Mouse (Mus musculus) heart, embryonic 11.5 days (tissue): ENCODE measurements around the gene Nav3. TPM values are rescaled to one million over a fixed set of nuclear protein-coding genes. Genes with fewer than 3 reads are reported as not detected.

Source experiments
- ATAC-seq: fragments of 200-750 bp; cut with Nextera tagmentation; replicated peaks from 2 replicates; pipeline ENCODE4 v1.8.0; 2017; ENCODE audit warnings: moderate library complexity; ENCODE audit not compliant: insufficient number of reproducible peaks, low FRiP score, low TSS enrichment
- H3K27ac ChIP-seq: fragments of 300-500 bp; sonication (generic); 2 replicates; pipeline ENCODE4 v1.5.1; 2014; ENCODE audit warnings: mild to moderate bottlenecking, low read depth, low read length
- H3K27me3 ChIP-seq: fragments of 300-500 bp; sonication (generic); 2 replicates; pipeline ENCODE4 v1.6.1; 2014; ENCODE audit warnings: mild to moderate bottlenecking, low read length, mixed read lengths; ENCODE audit not compliant: control insufficient read depth, insufficient read depth
- H3K36me3 ChIP-seq: fragments of 300-500 bp; sonication (generic); 2 replicates; pipeline ENCODE4 v1.6.1; 2014; ENCODE audit warnings: mild to moderate bottlenecking, low read length, moderate library complexity, mixed read lengths; ENCODE audit not compliant: control insufficient read depth, insufficient read depth
- H3K4me1 ChIP-seq: fragments of 300-500 bp; sonication (generic); 2 replicates; pipeline ENCODE4 v1.6.1; 2014; ENCODE audit warnings: low read length; ENCODE audit not compliant: control insufficient read depth, insufficient read depth
- H3K4me2 ChIP-seq: fragments of 300-500 bp; sonication (generic); 2 replicates; pipeline ENCODE4 v1.6.1; 2014; ENCODE audit warnings: mild to moderate bottlenecking, moderate library complexity
- H3K4me3 ChIP-seq: fragments of 300-500 bp; sonication (generic); 2 replicates; pipeline ENCODE4 v1.5.1; 2014; ENCODE audit warnings: low read depth, low read length
- H3K9ac ChIP-seq: fragments of 300-500 bp; sonication (generic); 2 replicates; pipeline ENCODE4 v1.6.1; 2014; ENCODE audit warnings: mild to moderate bottlenecking, low read depth, low read length, moderate library complexity
- H3K9me3 ChIP-seq: fragments of 300-500 bp; sonication (generic); replicated peaks from 2 replicates; pipeline ENCODE4 v1.6.1; 2016; ENCODE audit warnings: low read length; ENCODE audit not compliant: control insufficient read depth
- WGBS: fragments of 180-500 bp; shearing (Covaris S2); extraction: QIAGEN DNeasy Blood & Tissue Kit; methylation state at CpG from one replicate; pipeline ENCODE4 v1.1.7; 2014; ENCODE audit not compliant: insufficient replicate concordance; 5-methylcytosine and 5-hydroxymethylcytosine counted together
- polyA plus RNA-seq: library from polyadenylated mRNA; unstranded; fragments of >200 nt; fragmentation: Nextera tagmentation; extraction: Ambion mirVana; gene quantifications from 2 replicates; pipeline ENCODE4 v1.2.1, GENCODE M21; 2014

Gene Nav3
- polyA plus RNA-seq, 1 experiment from 2014 or later: 1.9 TPM

- Histone ChIP-seq H3K9me3 (no peaks in the 10 kb centered on the region), H3K4me3 (no peak overlapping the region), H3K4me2 (no peak overlapping the region), H3K27ac (no peak overlapping the region), H3K9ac (no peak overlapping the region), H3K36me3 (no peaks in the 10 kb centered on the region), H3K27me3 (no peaks in the 10 kb centered on the region), H3K4me1 (peaks cover 3% of the 10 kb centered on the region; the same call in 1 of the 2 replicates)
- no peak for ATAC-seq
- WGBS: 55% methylated on average over 1 of the region's 1 CpGs
Measured at GRCm38 (mm10) chr10:110156412-110156811, 299.6 kb downstream of the Nav3 start.

GRCm38 (mm10) chr10:110155494-110155893, 300.5 kb downstream of the Nav3 start:
- no peak overlapping the region for H3K4me2 ChIP-seq
- no peak for ATAC-seq
- H3K9me3 ChIP-seq: no peaks in the 10 kb centered on the region
- no peak overlapping the region for H3K9ac ChIP-seq
- H3K27me3 ChIP-seq: no peaks in the 10 kb centered on the region
- H3K4me1 ChIP-seq: peaks cover 3% of the 10 kb centered on the region; the same call in 1 of the 2 replicates
- H3K4me3 ChIP-seq: no peak overlapping the region
- H3K27ac ChIP-seq: no peak overlapping the region
- 58% methylated on average over 2 of the region's 2 CpGs for WGBS
- H3K36me3 ChIP-seq: no peaks in the 10 kb centered on the region

DNA sequence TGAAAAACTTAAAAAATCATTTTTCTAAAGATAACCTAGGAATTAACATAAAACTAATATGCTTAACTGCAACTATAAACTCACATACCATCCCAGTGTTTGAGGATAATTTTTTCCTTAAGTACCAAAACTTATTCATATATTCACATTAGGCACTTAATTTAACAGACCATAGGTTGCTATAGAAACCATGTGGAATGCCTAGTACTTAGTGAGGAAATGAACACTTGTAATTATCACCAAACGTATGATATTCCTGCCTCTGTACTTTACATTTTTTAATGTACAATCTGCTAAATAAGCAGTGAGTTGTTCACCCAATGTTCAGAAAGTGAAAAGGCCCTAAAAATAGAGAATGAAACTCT, 301.1 kb downstream of the Nav3 start:
- WGBS: 78% methylated on average over 1 of the region's 1 CpGs
- Histone ChIP-seq H3K4me3 (no peak overlapping the region), H3K9me3 (no peaks in the 10 kb centered on the region), H3K36me3 (no peaks in the 10 kb centered on the region), H3K9ac (no peak overlapping the region), H3K4me1 (peaks cover 3% of the 10 kb centered on the region; the same call in 1 of the 2 replicates), H3K4me2 (no peak overlapping the region), H3K27me3 (no peaks in the 10 kb centered on the region), H3K27ac (no peak overlapping the region)
- no peak for ATAC-seq

- no peak overlapping the region for H3K9ac ChIP-seq
- ATAC-seq: no peak
- no peaks in the 10 kb centered on the region for H3K9me3 ChIP-seq
- H3K4me3 ChIP-seq: no peak overlapping the region
- H3K4me1 ChIP-seq: peaks cover 3% of the 10 kb centered on the region; the same call in 1 of the 2 replicates
- no peaks in the 10 kb centered on the region for H3K27me3 ChIP-seq
- WGBS: 80% methylated on average over 6 of the region's 6 CpGs
- H3K27ac ChIP-seq: no peak overlapping the region
- no peak overlapping the region for H3K4me2 ChIP-seq
- H3K36me3 ChIP-seq: no peaks in the 10 kb centered on the region
Measured at GRCm38 (mm10) chr10:110154001-110154872, 301.8 kb downstream of the Nav3 start.

- Histone ChIP-seq H3K4me1 (no peaks in the 10 kb centered on the region), H3K27me3 (no peaks in the 10 kb centered on the region), H3K4me2 (no peak overlapping the region), H3K9me3 (no peaks in the 10 kb centered on the region), H3K27ac (no peak overlapping the region), H3K36me3 (no peaks in the 10 kb centered on the region), H3K9ac (no peak overlapping the region), H3K4me3 (no peak overlapping the region)
- no peak for ATAC-seq
Measured at GRCm38 (mm10) chr10:110120572-110120971, 335.4 kb downstream of the Nav3 start.

DNA sequence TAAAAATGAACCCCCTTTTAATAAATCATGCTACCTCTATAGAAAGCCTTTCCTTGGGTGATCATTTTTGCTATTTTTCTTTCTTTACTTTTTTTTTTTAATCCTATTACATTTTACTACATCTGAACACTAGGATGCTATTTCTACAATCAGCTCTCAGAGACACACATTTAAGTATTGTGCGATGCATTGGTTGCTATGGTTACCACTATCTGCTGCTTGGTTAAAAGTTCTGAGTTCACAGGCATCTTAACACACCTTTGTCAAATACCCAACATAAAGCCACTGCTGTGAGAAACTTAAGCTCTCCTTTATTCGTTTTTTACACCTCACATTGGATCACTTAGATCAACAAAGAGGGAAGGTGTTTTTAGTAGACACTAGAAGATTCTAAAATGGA, 338.7 kb downstream of the Nav3 start:
- no peak for ATAC-seq
- Histone ChIP-seq H3K4me2 (no peak overlapping the region), H3K9me3 (no peaks in the 10 kb centered on the region), H3K27ac (no peak overlapping the region), H3K9ac (no peak overlapping the region), H3K4me3 (no peak overlapping the region), H3K27me3 (no peaks in the 10 kb centered on the region), H3K36me3 (no peaks in the 10 kb centered on the region), H3K4me1 (no peaks in the 10 kb centered on the region)
- 60% methylated on average over 2 of the region's 2 CpGs for WGBS

- no peaks in the 10 kb centered on the region for H3K4me1 ChIP-seq
- H3K27me3 ChIP-seq: no peaks in the 10 kb centered on the region
- H3K9ac ChIP-seq: no peak overlapping the region
- no peak for ATAC-seq
- WGBS: 64% methylated on average over 5 of the region's 5 CpGs
- H3K36me3 ChIP-seq: no peaks in the 10 kb centered on the region
- no peak overlapping the region for H3K4me2 ChIP-seq
- no peak overlapping the region for H3K4me3 ChIP-seq
- no peaks in the 10 kb centered on the region for H3K9me3 ChIP-seq
- H3K27ac ChIP-seq: no peak overlapping the region
Measured at GRCm38 (mm10) chr10:110112669-110113458, 343.1 kb downstream of the Nav3 start.

GRCm38 (mm10) chr10:110103255-110103654, 352.7 kb downstream of the Nav3 start:
- no peak overlapping the region for H3K4me2 ChIP-seq
- 65% methylated on average over 6 of the region's 6 CpGs for WGBS
- H3K9me3 ChIP-seq: no peaks in the 10 kb centered on the region
- no peaks in the 10 kb centered on the region for H3K36me3 ChIP-seq
- H3K27me3 ChIP-seq: no peaks in the 10 kb centered on the region
- no peak overlapping the region for H3K27ac ChIP-seq
- no peaks in the 10 kb centered on the region for H3K4me1 ChIP-seq
- H3K9ac ChIP-seq: no peak overlapping the region
- no peak for ATAC-seq
- no peak overlapping the region for H3K4me3 ChIP-seq
